Mouse (Mus musculus) inflammation-experienced regulatory T-cells, adult 6 months (primary cell): ENCODE data around the gene Bcs1l. TPM values are rescaled to one million over a fixed set of nuclear protein-coding genes. Genes with fewer than 3 reads are reported as not detected.

ENCODE experiments used
- polyA plus RNA-seq, 3 experiments: library from polyadenylated mRNA; unstranded; fragments of 100-300 nt; shearing (Covaris generic); gene quantifications; one replicate each; pipeline ENCODE4 v1.2.1; 2017

Bcs1l gene
- polyA plus RNA-seq, 3 experiments from 2014 or later, result 11.1 to 16.0 (median 15.5) TPM

Other genes with a start within 250 kb of the Bcs1l start
- not detected for gene Catip, start 226.2 kb upstream of the Bcs1l start, polyA plus RNA-seq
- 1 to 10 TPM in 2 of 3 experiments, under 1 TPM in 1; 0.97 to 1.7 (median 1.3) TPM for gene Slc11a1, start 213.1 kb upstream of the Bcs1l start, polyA plus RNA-seq
- 10 to 100 TPM; 28.8 to 39.0 (median 36.1) TPM for gene Ctdsp1, start 196.8 kb upstream of the Bcs1l start, polyA plus RNA-seq
- gene Vil1, start 178.9 kb upstream of the Bcs1l start, polyA plus RNA-seq, result under 1 TPM in 2 of 3 experiments, not detected in 1; 0.26 to 0.41 TPM
- gene Cnot9, start 82.2 kb upstream of the Bcs1l start, polyA plus RNA-seq, result 10 to 100 TPM; 39.4 to 72.2 (median 52.6) TPM
- 1 to 10 TPM; 1.1 to 5.6 (median 2.5) TPM for gene Plcd4, start 45.4 kb upstream of the Bcs1l start, polyA plus RNA-seq
- 10 to 100 TPM; 29.2 to 30.1 (median 29.4) TPM for gene Usp37, start 44.0 kb upstream of the Bcs1l start, polyA plus RNA-seq
- gene Zfp142, start within 50 bp of the Bcs1l start, polyA plus RNA-seq, result 10 to 100 TPM in 2 of 3 experiments, 1 to 10 TPM in 1; 8.3 to 20.9 (median 11.0) TPM
- gene Rnf25, start 13.1 kb downstream of the Bcs1l start, polyA plus RNA-seq, result 10 to 100 TPM; 19.2 to 25.0 (median 22.0) TPM
- not detected for gene Stk36, start 13.2 kb downstream of the Bcs1l start, polyA plus RNA-seq
- 10 to 100 TPM in 2 of 3 experiments, 1 to 10 TPM in 1; 8.1 to 15.9 (median 14.8) TPM for gene Ttll4, start 73.5 kb downstream of the Bcs1l start, polyA plus RNA-seq
- 1 to 10 TPM in 1 of 3 experiments, not detected in 2; 1.4 TPM for gene Cyp27a1, start 125.3 kb downstream of the Bcs1l start, polyA plus RNA-seq
- not detected for gene Prkag3, start 160.9 kb downstream of the Bcs1l start, polyA plus RNA-seq
- gene Wnt6, start 183.6 kb downstream of the Bcs1l start, polyA plus RNA-seq, result not detected
- gene Wnt10a, start 203.2 kb downstream of the Bcs1l start, polyA plus RNA-seq, result under 1 TPM in 1 of 3 experiments, not detected in 2; 0.19 TPM